Mouse (Mus musculus) layer of hippocampus, adult 6 months (tissue): Measurements from ENCODE around the gene Sox12. TPM values are rescaled to one million over a fixed set of nuclear protein-coding genes. Genes with fewer than 3 reads are reported as not detected.

Source experiments
- long read RNA-seq, 2 experiments: library from polyadenylated mRNA; unstranded; transcript quantifications; one replicate each; pipeline ENCODE4 v2.0.0; 2019 to 2020
- polyA plus RNA-seq: library from polyadenylated mRNA; unstranded; fragments of <200 nt; fragmentation: Nextera tagmentation; gene quantifications from 2 replicates; pipeline ENCODE4 v1.2.3, GENCODE M21; 2021

Gene Sox12
- polyA plus RNA-seq = 0.72 and 1.0 TPM in 2 replicates
- long read RNA-seq, experiment 1 = 0 reads
- long read RNA-seq, experiment 2, full-length matches to known transcripts = 12 of 12 reads
- long read RNA-seq, experiment 2, partial matches to known transcripts = 0 of 12 reads
- long read RNA-seq, experiment 2, other reads (novel, unspliced or antisense) = 0 of 12 reads

DNA sequence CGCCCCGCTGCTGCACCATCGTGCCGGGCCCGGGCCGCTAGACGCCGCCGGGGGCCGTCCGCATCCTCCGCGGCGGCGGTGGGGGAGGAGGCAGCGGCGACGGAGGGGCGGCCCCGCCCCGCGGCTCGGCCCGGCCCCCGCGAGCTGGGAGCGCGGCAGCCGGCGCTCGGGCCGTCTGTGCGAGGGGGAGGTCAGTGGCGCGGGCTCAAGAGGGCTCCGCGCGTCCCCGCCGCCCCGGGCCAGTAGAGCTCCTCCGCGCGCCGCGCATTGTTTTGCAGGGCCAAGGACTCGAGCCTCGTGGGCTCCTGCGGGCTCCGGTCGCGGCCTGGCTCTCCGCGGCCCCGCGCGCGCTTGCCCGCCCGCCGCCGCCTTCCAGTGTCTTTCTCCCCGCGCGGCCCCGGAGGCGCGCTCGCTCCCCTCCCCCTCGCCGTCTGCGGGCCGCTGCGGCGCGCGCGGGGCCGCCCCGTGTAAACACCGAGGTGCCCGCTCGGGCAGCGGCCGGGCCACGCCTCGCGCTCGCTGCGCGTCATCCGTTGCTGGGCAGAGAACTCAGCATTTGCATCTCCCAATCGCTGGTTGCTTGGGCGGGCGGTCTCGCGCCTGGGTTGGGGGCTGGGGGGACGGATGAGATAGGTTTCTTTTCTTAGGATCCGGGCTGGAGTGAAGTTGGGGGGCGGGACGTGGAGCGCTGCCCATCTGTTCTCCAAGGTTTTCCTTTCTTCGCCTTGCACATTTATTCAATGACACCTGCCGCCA, at the start of gene Sox12:
Gene Sox12, minus strand, starts transcription at position 384 of the 756 bp plus-strand sequence.

GRCm38 (mm10) chr2:152415287-152415686, 17.4 kb upstream of the Sox12 start, which contains the start of gene 6820408C15Rik:
Gene 6820408C15Rik (plus strand): TSS chr2:152415587.

GRCm38 (mm10) chr2:152414591-152415165, 16.8 kb upstream of the Sox12 start, which contains the start of gene Zcchc3:
Gene Zcchc3 (minus strand): TSS chr2:152415027.

DNA sequence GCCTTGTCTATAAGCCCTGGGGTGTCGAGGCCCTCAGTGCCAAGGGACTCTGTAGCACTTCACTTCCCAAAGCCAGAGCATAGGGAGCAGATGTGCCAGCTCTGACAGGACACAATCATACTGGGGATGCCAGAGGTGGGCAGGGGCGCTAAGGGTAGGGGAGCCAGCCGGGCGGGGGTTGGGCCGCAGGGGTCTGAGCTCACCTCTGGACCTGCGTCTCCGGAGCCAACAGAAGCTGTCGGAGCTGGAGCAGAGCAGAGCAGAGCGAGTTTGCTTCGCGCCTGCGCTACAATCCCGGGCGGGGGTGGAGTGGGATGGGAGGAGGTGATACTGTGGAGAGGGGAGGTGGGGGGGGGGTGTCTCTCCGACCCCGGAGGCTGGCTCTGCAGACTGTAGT, 21.5 kb downstream of the Sox12 start, which contains the start of gene Nrsn2:
Gene Nrsn2, minus strand, starts transcription at position 294 of the 397 bp plus-strand sequence.

Other genes starting within 250 kb of the Sox12 start
- gene Csnk2a1, start 171.2 kb downstream of the Sox12 start, polyA plus RNA-seq = 220 and 235 TPM in 2 replicates
- 17.2 and 19.5 TPM in 2 replicates for gene Tbc1d20, start 104.2 kb downstream of the Sox12 start, polyA plus RNA-seq
- 87.6 and 106 TPM in 2 replicates for gene Rbck1, start 65.4 kb downstream of the Sox12 start, polyA plus RNA-seq
- gene Trib3, start 54.0 kb downstream of the Sox12 start, polyA plus RNA-seq = 0.48 and 0.50 TPM in 2 replicates
- gene Nrsn2, start 21.4 kb downstream of the Sox12 start, polyA plus RNA-seq = 100 and 142 TPM in 2 replicates
- 7.0 and 8.2 TPM in 2 replicates for gene Zcchc3, start 17.0 kb upstream of the Sox12 start, polyA plus RNA-seq
- gene 6820408C15Rik, start 17.5 kb upstream of the Sox12 start, polyA plus RNA-seq = 3.3 and 5.2 TPM in 2 replicates
- not detected in 2 replicates for gene Defb23, start 66.6 kb upstream of the Sox12 start, polyA plus RNA-seq
- not detected in 2 replicates for gene Defb20, start 79.0 kb upstream of the Sox12 start, polyA plus RNA-seq
- gene Defb22, start 92.1 kb upstream of the Sox12 start, polyA plus RNA-seq = not detected in 2 replicates
- not detected in 2 replicates for gene Defb26, start 113.6 kb upstream of the Sox12 start, polyA plus RNA-seq
- gene Defb28, start 120.2 kb upstream of the Sox12 start, polyA plus RNA-seq = not detected in 2 replicates
- gene Defb29, start 142.0 kb upstream of the Sox12 start, polyA plus RNA-seq = not detected in 2 replicates
- gene Gm17416, start 171.3 kb upstream of the Sox12 start, polyA plus RNA-seq = not detected in 2 replicates
- gene Defb21, start 174.7 kb upstream of the Sox12 start, polyA plus RNA-seq = not detected in 2 replicates
- gene Defb19, start 182.2 kb upstream of the Sox12 start, polyA plus RNA-seq = not detected in 2 replicates
- not detected in 2 replicates for gene Defb45, start 201.3 kb upstream of the Sox12 start, polyA plus RNA-seq
- not detected in 2 replicates for gene Defb36, start 206.3 kb upstream of the Sox12 start, polyA plus RNA-seq
- 1.4 TPM in 1 of 2 replicates, not detected in the other for gene Defb25, start 225.0 kb upstream of the Sox12 start, polyA plus RNA-seq
- 0.35 and 0.44 TPM in 2 replicates for gene Rem1, start 228.9 kb upstream of the Sox12 start, polyA plus RNA-seq